Mouse (Mus musculus) ES-E14 (cell line): ENCODE data around the gene Kcnk15.

Source experiments
- CHD2 ChIP-seq: IDR thresholded peaks from 2 replicates; pipeline ENCODE4 v1.6.1; 2014; ENCODE audit warnings: mild to moderate bottlenecking, low read depth, low read length, inconsistent platforms
- HCFC1 ChIP-seq: IDR thresholded peaks from 2 replicates; pipeline ENCODE4 v1.6.1; 2012; ENCODE audit warnings: low read length, inconsistent platforms, borderline replicate concordance; ENCODE audit not compliant: insufficient read depth
- ZC3H11A ChIP-seq: IDR thresholded peaks from 2 replicates; pipeline ENCODE4 v1.6.1; 2012; ENCODE audit warnings: low read depth, mild to moderate bottlenecking, inconsistent platforms, low read length, borderline replicate concordance

DNA sequence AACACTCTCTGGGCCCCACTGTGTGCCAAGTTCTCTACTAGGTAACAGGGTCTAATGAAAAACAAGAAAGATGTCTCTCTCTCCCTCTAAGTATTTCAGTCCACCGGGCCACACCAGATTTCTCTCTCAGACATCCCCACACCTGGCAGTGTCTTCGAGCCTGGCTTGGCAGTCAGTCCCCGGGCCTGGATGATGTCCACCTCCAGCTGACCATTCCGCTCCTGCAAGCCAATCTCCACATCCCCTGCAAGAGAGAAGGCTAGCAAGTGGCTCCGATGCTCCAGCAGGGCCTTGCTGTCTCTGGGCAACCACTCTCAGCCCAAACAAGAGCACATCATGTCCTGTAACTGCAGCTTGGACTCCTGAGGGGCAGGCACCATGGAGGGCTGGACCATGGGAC is 11.9 kb downstream of the Kcnk15 start:
- TF ChIP-seq CHD2: no peak
- TF ChIP-seq HCFC1: no peak
- TF ChIP-seq ZC3H11A: no peak
